Comparison of ENCODE assay signal across 25 mouse cellular contexts in genomic region chr15:93539415-93539814, GRCm38 (mm10). TPM values are rescaled to one million over a fixed set of nuclear protein-coding genes. Genes with fewer than 3 reads are reported as not detected.
DNase-seq lines count a peak whose midpoint lies in the region; ATAC-seq lines count a peak whose summit lies in the region.
"Had no signal": no experiment of that assay in that cellular context is flagged by ENCODE, and none has a peak within 500 bp of the region (broad histone marks: within the 10 kb centered on the region; RNA-seq: fewer than 3 reads in every experiment).

No protein-coding gene starts in this region.

- H3K27me3 ChIP-seq in heart, embryonic 16.5 days (ENCODE audit: control insufficient read depth, insufficient read depth, low read length) = no peaks in the 10 kb centered on the region
- no peaks in the 10 kb centered on the region for H3K27me3 ChIP-seq in intestine, embryonic 14.5 days (replicated peaks; ENCODE audit: control insufficient read depth, insufficient read depth, low read length)
- H3K27me3 ChIP-seq in liver, embryonic 16.5 days (ENCODE audit: control insufficient read depth, insufficient read depth, low read depth, low read length) = no peaks in the 10 kb centered on the region
- no peaks in the 10 kb centered on the region for H3K27me3 ChIP-seq in midbrain, embryonic 13.5 days
- H3K27me3 ChIP-seq: forebrain, embryonic 15.5 days; hindbrain, embryonic 13.5 days; kidney, embryonic 15.5 days; midbrain, embryonic 12.5 days; neural tube, embryonic 13.5 days; Patski had no signal

- peak; percentile 67 for ATAC-seq in heart, embryonic 16.5 days (replicated peaks; ENCODE audit: extremely low read depth, insufficient read depth, low FRiP score)
- peak; percentile 73 for ATAC-seq in intestine, embryonic 14.5 days (replicated peaks; ENCODE audit: low FRiP score, low TSS enrichment, low read depth)
- 0 out of 2 replicates have a peak, but pooled peaks have one; percentile 37 for ATAC-seq in liver, embryonic 16.5 days (ENCODE audit: low read depth)
- ATAC-seq in midbrain, embryonic 13.5 days = no peak
- ATAC-seq: forebrain, embryonic 15.5 days; inflammation-experienced regulatory T-cells, adult 6 months; Patski had no signal

- intact Hi-C loops in heart, postnatal 14 days (cut with DNase I) = no loop called here

- peak; percentile 84 for DNase-seq in heart, adult 11 months
- no peak for DNase-seq in heart, adult 9 months (ENCODE audit: low spot score in 2 of 2)
- DNase-seq in heart, postnatal 14 days = no peak
- no peak for DNase-seq in intestine, embryonic 14.5 days (ENCODE audit: low spot score)
- no peak for DNase-seq in thymus, postnatal 14 days
- DNase-seq: cerebellum, adult 9-11 months; embryo, embryonic 11 days; gastrocnemius, postnatal 36 days; kidney, postnatal 4 days; layer of hippocampus, adult 9-11 months; lung, adult 18-20 months; right cerebral cortex, adult 18-20 months; thymus, postnatal 25 days had no signal

- H3K9ac ChIP-seq in heart, embryonic 16.5 days (ENCODE audit: low read length) = no peak overlapping the region
- no peak overlapping the region for H3K9ac ChIP-seq in intestine, embryonic 14.5 days (ENCODE audit: low read length)
- H3K9ac ChIP-seq in liver, embryonic 16.5 days (ENCODE audit: low read depth, low read length) = no peak overlapping the region
- H3K9ac ChIP-seq in midbrain, embryonic 13.5 days (replicated peaks) = no peak overlapping the region
- H3K9ac ChIP-seq: forebrain, embryonic 15.5 days; hindbrain, embryonic 13.5 days; kidney, embryonic 15.5 days; midbrain, embryonic 12.5 days; neural tube, embryonic 13.5 days had no signal

- peaks cover 38% of the 10 kb centered on the region for H3K4me1 ChIP-seq in heart, embryonic 16.5 days (ENCODE audit: control insufficient read depth, insufficient read depth, low read length)
- peaks cover 10% of the 10 kb centered on the region; the same call in 1 of the 2 replicates for H3K4me1 ChIP-seq in intestine, embryonic 14.5 days (replicated peaks; ENCODE audit: control insufficient read depth, insufficient read depth, low read length)
- peaks cover 2% of the 10 kb centered on the region for H3K4me1 ChIP-seq in liver, embryonic 16.5 days (ENCODE audit: control insufficient read depth, low read depth, low read length)
- H3K4me1 ChIP-seq in midbrain, embryonic 13.5 days (replicated peaks) = no peaks in the 10 kb centered on the region
- H3K4me1 ChIP-seq: midbrain, embryonic 12.5 days had no signal

- 30% methylated on average over 3 of the region's 3 CpGs for WGBS in heart, embryonic 16.5 days
- 63% methylated on average over 3 of the region's 3 CpGs for WGBS in intestine, embryonic 14.5 days
- WGBS in liver, embryonic 16.5 days (ENCODE audit: insufficient replicate concordance) = 47% methylated on average over 3 of the region's 3 CpGs
- 77% methylated on average over 3 of the region's 3 CpGs for WGBS in midbrain, embryonic 13.5 days

- no peaks in the 10 kb centered on the region for H3K9me3 ChIP-seq in heart, embryonic 16.5 days (replicated peaks; ENCODE audit: control insufficient read depth, low read length)
- no peaks in the 10 kb centered on the region for H3K9me3 ChIP-seq in intestine, embryonic 14.5 days (ENCODE audit: control insufficient read depth, low read length)
- H3K9me3 ChIP-seq in liver, embryonic 16.5 days (replicated peaks; ENCODE audit: control insufficient read depth, low read length) = no peaks in the 10 kb centered on the region
- no peaks in the 10 kb centered on the region for H3K9me3 ChIP-seq in midbrain, embryonic 13.5 days
- H3K9me3 ChIP-seq: forebrain, embryonic 15.5 days; hindbrain, embryonic 13.5 days; kidney, embryonic 15.5 days; limb, embryonic 10.5 days; midbrain, embryonic 12.5 days; neural tube, embryonic 13.5 days had no signal

- H3K36me3 ChIP-seq in heart, embryonic 16.5 days (ENCODE audit: control insufficient read depth, insufficient read depth) = no peaks in the 10 kb centered on the region
- no peaks in the 10 kb centered on the region for H3K36me3 ChIP-seq in intestine, embryonic 14.5 days (ENCODE audit: control insufficient read depth, insufficient read depth, low read length)
- H3K36me3 ChIP-seq in liver, embryonic 16.5 days (ENCODE audit: control insufficient read depth, insufficient read depth) = no peaks in the 10 kb centered on the region
- no peaks in the 10 kb centered on the region for H3K36me3 ChIP-seq in midbrain, embryonic 13.5 days
- H3K36me3 ChIP-seq: forebrain, embryonic 15.5 days; hindbrain, embryonic 13.5 days; kidney, embryonic 15.5 days; midbrain, embryonic 12.5 days; neural tube, embryonic 13.5 days had no signal

- H3K4me3 ChIP-seq in heart, embryonic 16.5 days (ENCODE audit: low read length) = no peak overlapping the region
- H3K4me3 ChIP-seq in intestine, embryonic 14.5 days (ENCODE audit: low read depth, low read length) = no peak overlapping the region
- H3K4me3 ChIP-seq in liver, embryonic 16.5 days (ENCODE audit: low read depth, low read length) = no peak overlapping the region
- no peak overlapping the region for H3K4me3 ChIP-seq in midbrain, embryonic 13.5 days (replicated peaks)
- H3K4me3 ChIP-seq: forebrain, embryonic 15.5 days; hindbrain, embryonic 13.5 days; kidney, embryonic 15.5 days; limb, embryonic 10.5 days; midbrain, embryonic 12.5 days; neural tube, embryonic 13.5 days had no signal

- peak overlapping the region; percentile 84 for H3K27ac ChIP-seq in heart, embryonic 16.5 days (ENCODE audit: low read length)
- no peak overlapping the region for H3K27ac ChIP-seq in intestine, embryonic 14.5 days (ENCODE audit: low read depth)
- no peak overlapping the region for H3K27ac ChIP-seq in liver, embryonic 16.5 days (ENCODE audit: low read length)
- no peak overlapping the region for H3K27ac ChIP-seq in midbrain, embryonic 13.5 days
- H3K27ac ChIP-seq: forebrain, embryonic 15.5 days; hindbrain, embryonic 13.5 days; kidney, embryonic 15.5 days; limb, embryonic 10.5 days; macrophage; midbrain, embryonic 12.5 days; neural tube, embryonic 13.5 days had no signal

- H3K4me2 ChIP-seq in heart, embryonic 16.5 days (ENCODE audit: low read depth, low read length) = peak overlapping the region; percentile 55
- no peak overlapping the region for H3K4me2 ChIP-seq in intestine, embryonic 14.5 days (ENCODE audit: low read length)
- H3K4me2 ChIP-seq in liver, embryonic 16.5 days (ENCODE audit: low read depth, low read length) = no peak overlapping the region
- no peak overlapping the region for H3K4me2 ChIP-seq in midbrain, embryonic 13.5 days (replicated peaks)
- H3K4me2 ChIP-seq: forebrain, embryonic 15.5 days; hindbrain, embryonic 13.5 days; kidney, embryonic 15.5 days; midbrain, embryonic 12.5 days; neural tube, embryonic 13.5 days had no signal

RNA-seq across cellular contexts. Expression of gene Prickle1, which starts 56.3 kb away (rescaled TPM):
- 30.3 and 31.0 TPM in 2 replicates for polyA plus RNA-seq in heart, embryonic 16.5 days (2015; fragmentation: Nextera tagmentation; extraction: Ambion mirVana)
- total RNA-seq in heart, postnatal 14 days (2021) = 10 to 100 TPM; 16.7 to 19.9 TPM
- polyA plus RNA-seq in intestine, embryonic 14.5 days (2014; fragmentation: Nextera tagmentation; extraction: Ambion mirVana) = 31.0 and 33.4 TPM in 2 replicates
- polyA plus RNA-seq in liver, embryonic 16.5 days (2015; fragmentation: Nextera tagmentation; extraction: Ambion mirVana) = 2.6 and 2.9 TPM in 2 replicates
- 6.4 and 8.0 TPM in 2 replicates for polyA plus RNA-seq in midbrain, embryonic 13.5 days (2015; fragmentation: Nextera tagmentation; extraction: Ambion mirVana)
- polyA plus RNA-seq: macrophage had no signal
